Mouse (Mus musculus) MEL (cell line): ENCODE results near the gene Scfd2.

Experiments
- CHD2 ChIP-seq: IDR thresholded peaks from 2 replicates; pipeline ENCODE4 v1.6.1; 2011; ENCODE audit warnings: low read length, improper control_type of control experiment
- CTCF ChIP-seq, 3 experiments: IDR thresholded peaks in 2 of 3; conservative IDR thresholded peaks in 1 of 3; 2 replicates each; pipeline ENCODE4 v1.5.1; 2011 to 2012; ENCODE audit warnings: low read length in 3 of 3, low read depth in 2 of 3, mild to moderate bottlenecking in 2 of 3, improper control_type of control experiment in 1 of 3, inconsistent platforms in 1 of 3, mixed read lengths in 1 of 3, moderate library complexity in 1 of 3; ENCODE audit not compliant: control insufficient read depth in 1 of 3, insufficient read depth in 1 of 3, poor library complexity in 1 of 3, severe bottlenecking in 1 of 3
- GABPA ChIP-seq: IDR thresholded peaks from 2 replicates; pipeline ENCODE4 v1.6.1; 2012; ENCODE audit warnings: low read depth, mild to moderate bottlenecking, inconsistent platforms, low read length, improper control_type of control experiment, moderate library complexity
- MAFK ChIP-seq: IDR thresholded peaks from 2 replicates; pipeline ENCODE4 v1.6.1; 2011; ENCODE audit warnings: low read depth, mild to moderate bottlenecking, low read length, improper control_type of control experiment, borderline replicate concordance
- POLR2AphosphoS2 ChIP-seq: IDR thresholded peaks from 2 replicates; pipeline ENCODE4 v1.6.1; 2011; ENCODE audit warnings: low read length, improper control_type of control experiment
- TAL1 ChIP-seq: IDR thresholded peaks from 2 replicates; pipeline ENCODE4 v1.6.1; 2012; ENCODE audit warnings: mild to moderate bottlenecking, inconsistent platforms, low read length, moderate library complexity, mixed read lengths
- TCF12 ChIP-seq: IDR thresholded peaks from 2 replicates; pipeline ENCODE4 v1.6.1; 2014; ENCODE audit warnings: low read depth, mild to moderate bottlenecking, inconsistent platforms, low read length, improper control_type of control experiment, moderate library complexity
- USF1 ChIP-seq: IDR thresholded peaks from 2 replicates; pipeline ENCODE4 v1.6.1; 2014; ENCODE audit warnings: low read depth, mild to moderate bottlenecking, inconsistent platforms, low read length, improper control_type of control experiment, moderate library complexity
- ZKSCAN1 ChIP-seq: IDR thresholded peaks from 2 replicates; pipeline ENCODE4 v1.6.1; 2012; ENCODE audit warnings: low read depth, mild to moderate bottlenecking, inconsistent platforms, low read length, improper control_type of control experiment, moderate library complexity
- ZNF384 ChIP-seq: IDR thresholded peaks from 2 replicates; pipeline ENCODE4 v1.6.1; 2012; ENCODE audit warnings: low read depth, mild to moderate bottlenecking, inconsistent platforms, low read length, improper control_type of control experiment

GRCm38 (mm10) chr5:74183118-74183517, 348.4 kb downstream of the Scfd2 start:
- TF ChIP-seq CHD2 (no peak), ZNF384 (no peak), MAFK (no peak), USF1 (no peak), GABPA (no peak), POLR2AphosphoS2 (no peak), TCF12 (no peak), CTCF (IDR thresholded peaks at IDR 0.05 in 2 of 3, conservative IDR thresholded peaks at IDR 0.05 in 1 of 3; ENCODE audit: control insufficient read depth in 1 of 3, insufficient read depth in 1 of 3, low read depth in 2 of 3, low read length in 3 of 3, poor library complexity in 1 of 3, severe bottlenecking in 1 of 3) (no peak), ZKSCAN1 (no peak), TAL1 (no peak)
